Mouse (Mus musculus) duodenum, adult 2 months (tissue): ENCODE results near the gene Nupr1. TPM values are rescaled to one million over a fixed set of nuclear protein-coding genes. Genes with fewer than 3 reads are reported as not detected.

ENCODE experiments used
- polyA plus RNA-seq: library from polyadenylated mRNA; depleted of rRNA; stranded (reverse); fragments of >200 nt; gene quantifications from 2 replicates; pipeline ENCODE4 v1.2.3, GENCODE M21; 2012; ENCODE audit warnings: low replicate concordance; rRNA removed

Nupr1 gene
- 4.9 and 28.0 TPM in 2 replicates for polyA plus RNA-seq

GRCm38 (mm10) chr7:126630824-126631518 lies at the start of gene Nupr1:
Nupr1 (minus strand) TSS chr7:126630861.

GRCm38 (mm10) chr7:126676207-126676606 lies 45.5 kb upstream of the Nupr1 start, which contains the start of gene Sult1a1:
Sult1a1 (minus strand) TSS chr7:126676432.

GRCm38 (mm10) chr7:126649231-126650051 lies 18.8 kb upstream of the Nupr1 start, which contains the start of gene Sgf29:
Sgf29 (plus strand) TSS chr7:126649309.

GRCm38 (mm10) chr7:126594862-126595561 lies 35.6 kb downstream of the Nupr1 start, which contains the start of gene Il27:
Il27 (minus strand) TSS chr7:126594941.

GRCm38 (mm10) chr7:126585717-126586116 lies 44.9 kb downstream of the Nupr1 start, which contains the start of gene Cln3:
Cln3 (minus strand) TSS chr7:126585817.

GRCm38 (mm10) chr7:126584506-126584977 lies 46.1 kb downstream of the Nupr1 start, which contains the start of gene Apobr:
Apobr (plus strand) TSS chr7:126584942.

Other genes with a start within 250 kb of the Nupr1 start
- 2.8 and 4.2 TPM in 2 replicates for gene Nfatc2ip, start 234.1 kb downstream of the Nupr1 start, polyA plus RNA-seq
- gene Cd19, start 216.0 kb downstream of the Nupr1 start, polyA plus RNA-seq = 0.34 and 5.1 TPM in 2 replicates
- 16.5 and 18.2 TPM in 2 replicates for gene Rabep2, start 202.1 kb downstream of the Nupr1 start, polyA plus RNA-seq
- gene Atp2a1, start 167.8 kb downstream of the Nupr1 start, polyA plus RNA-seq = 1.2 TPM in 1 of 2 replicates, not detected in the other
- 52.6 and 69.0 TPM in 2 replicates for gene Sh2b1, start 155.4 kb downstream of the Nupr1 start, polyA plus RNA-seq
- 122 and 151 TPM in 2 replicates for gene Tufm, start 143.5 kb downstream of the Nupr1 start, polyA plus RNA-seq
- gene Atxn2l, start 127.4 kb downstream of the Nupr1 start, polyA plus RNA-seq = 264 and 283 TPM in 2 replicates
- gene Eif3c, start 64.5 kb downstream of the Nupr1 start, polyA plus RNA-seq = 45.2 and 60.5 TPM in 2 replicates
- 2.4 and 4.9 TPM in 2 replicates for gene Apobr, start 45.9 kb downstream of the Nupr1 start, polyA plus RNA-seq
- 55.8 and 56.6 TPM in 2 replicates for gene Cln3, start 45.0 kb downstream of the Nupr1 start, polyA plus RNA-seq
- gene Il27, start 35.9 kb downstream of the Nupr1 start, polyA plus RNA-seq = 0.12 and 1.1 TPM in 2 replicates
- gene Sgf29, start 18.4 kb upstream of the Nupr1 start, polyA plus RNA-seq = 24.0 and 43.5 TPM in 2 replicates
- gene Sult1a1, start 45.6 kb upstream of the Nupr1 start, polyA plus RNA-seq = 4.1 and 9.7 TPM in 2 replicates
- gene Bola2, start 64.5 kb upstream of the Nupr1 start, polyA plus RNA-seq = 33.6 and 37.5 TPM in 2 replicates
- 13.1 and 17.4 TPM in 2 replicates for gene Slx1b, start 64.9 kb upstream of the Nupr1 start, polyA plus RNA-seq
- gene Coro1a, start 76.9 kb upstream of the Nupr1 start, polyA plus RNA-seq = 60.7 and 132 TPM in 2 replicates
- 406 and 574 TPM in 2 replicates for gene Mapk3, start 128.7 kb upstream of the Nupr1 start, polyA plus RNA-seq
- gene Gdpd3, start 135.5 kb upstream of the Nupr1 start, polyA plus RNA-seq = 8.1 and 8.2 TPM in 2 replicates
- 262 and 424 TPM in 2 replicates for gene Ypel3, start 146.1 kb upstream of the Nupr1 start, polyA plus RNA-seq
- 2.1 and 3.5 TPM in 2 replicates for gene Tbx6, start 150.6 kb upstream of the Nupr1 start, polyA plus RNA-seq
- 89.9 and 160 TPM in 2 replicates for gene Ppp4c, start 161.6 kb upstream of the Nupr1 start, polyA plus RNA-seq
- 5.2 TPM in 2 replicates for gene Fam57b, start 166.8 kb upstream of the Nupr1 start, polyA plus RNA-seq
- not detected in 2 replicates for gene 4930451I11Rik, start 200.8 kb upstream of the Nupr1 start, polyA plus RNA-seq
- 0.76 TPM in 1 of 2 replicates, not detected in the other for gene Doc2a, start 216.6 kb upstream of the Nupr1 start, polyA plus RNA-seq
- gene Hirip3, start 231.1 kb upstream of the Nupr1 start, polyA plus RNA-seq = 2.7 and 5.0 TPM in 2 replicates
- 44.3 and 46.4 TPM in 2 replicates for gene Ino80e, start 231.5 kb upstream of the Nupr1 start, polyA plus RNA-seq